Mouse (Mus musculus) right cerebral cortex, postnatal 25 days (tissue): Measurements from ENCODE around the gene Gpr119.

Experiments
- DNase-seq: peaks from one replicate; pipeline ENCODE4 v3.0.0; 2022

Gene Gpr119

GRCm38 (mm10) chrX:48674171-48674570, at the start of gene Gpr119:
TSS of gene Gpr119 (minus strand) at chrX:48674478.
- DNase-seq = no peak

DNA sequence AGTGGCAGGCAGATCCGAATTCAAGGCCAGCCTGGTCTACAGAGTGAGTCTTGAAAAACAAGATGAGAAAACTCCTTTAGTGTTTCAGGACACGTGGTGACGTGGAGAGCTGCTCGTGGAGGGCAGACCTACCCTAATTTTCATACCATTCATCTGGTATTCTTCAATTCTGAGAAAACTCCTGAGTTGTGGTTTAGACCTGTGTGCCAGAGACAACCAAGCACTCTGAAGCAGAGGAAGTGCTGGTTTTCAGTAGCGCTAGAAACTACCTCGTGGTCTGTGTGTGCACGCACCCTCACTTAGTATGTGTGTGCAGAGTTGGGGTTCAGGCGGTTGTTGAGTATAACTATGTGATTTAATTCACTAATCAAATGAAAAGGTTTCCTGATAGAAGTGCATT, 38.6 kb upstream of the Gpr119 start:
- no peak for DNase-seq

DNA sequence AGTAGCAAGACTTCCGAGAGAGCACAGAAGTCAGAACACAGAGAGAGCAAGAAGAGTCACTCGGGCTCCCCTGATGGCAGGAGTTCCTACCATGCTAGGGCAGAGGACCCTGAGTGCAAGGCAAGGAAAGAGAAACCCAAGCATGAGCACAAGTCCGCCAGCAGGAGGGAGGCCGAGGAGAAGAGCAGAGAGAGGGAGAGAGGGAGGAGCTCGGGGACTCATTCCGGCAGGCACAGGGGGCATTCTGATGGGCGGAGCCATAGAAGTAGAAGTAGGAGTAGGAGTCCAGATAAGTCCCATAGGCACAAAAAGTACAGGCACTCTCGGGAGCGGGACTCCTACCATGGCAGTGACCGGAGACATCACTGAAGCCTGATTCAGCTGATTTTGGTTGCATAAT, 35.4 kb upstream of the Gpr119 start:
- DNase-seq = no peak

GRCm38 (mm10) chrX:48694864-48695371, 20.6 kb upstream of the Gpr119 start, which contains the start of gene Rbmx2:
TSS of gene Rbmx2 (plus strand) at chrX:48695004.
- peak; percentile 90 for DNase-seq

DNA sequence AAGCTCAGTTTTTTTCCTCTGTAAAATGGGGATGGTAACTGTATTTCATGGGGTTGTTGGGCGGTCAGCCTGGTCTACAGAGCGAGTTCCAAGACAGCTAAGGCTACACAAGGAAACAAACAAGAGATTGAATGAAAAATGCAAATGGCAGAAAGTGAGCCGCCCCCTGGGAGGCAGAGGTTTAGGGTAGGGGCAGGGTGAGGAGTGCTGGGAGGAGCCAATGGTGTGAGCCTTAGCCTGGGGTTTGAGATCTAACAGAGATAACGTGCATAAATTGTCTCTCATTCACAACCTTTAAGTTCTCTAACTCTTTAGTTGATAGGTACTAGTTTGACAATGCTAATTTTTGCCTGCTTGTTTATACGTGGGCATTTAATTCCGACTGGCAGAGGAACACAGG, 20.2 kb upstream of the Gpr119 start:
- DNase-seq = no peak

DNA sequence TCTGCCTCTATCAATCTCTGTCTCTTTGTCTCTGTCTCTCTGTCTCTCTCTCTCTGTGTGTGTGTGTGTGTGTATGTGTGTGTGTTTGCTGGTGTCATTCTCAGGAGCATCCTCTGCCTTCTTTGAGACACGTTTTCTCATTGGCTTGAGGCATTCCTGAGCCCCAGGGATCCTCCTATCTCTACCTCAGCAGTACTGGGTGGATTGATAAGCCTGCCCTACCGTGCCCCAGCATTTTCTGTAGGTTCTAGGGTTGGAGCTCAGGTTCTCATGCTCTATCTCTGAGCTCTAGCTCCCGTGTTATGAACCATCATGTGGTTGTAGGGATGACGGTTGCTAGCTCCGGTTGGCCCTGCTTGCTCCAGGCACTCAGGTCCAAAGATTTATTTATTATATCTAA, 9.6 kb upstream of the Gpr119 start:
- DNase-seq = no peak

DNA sequence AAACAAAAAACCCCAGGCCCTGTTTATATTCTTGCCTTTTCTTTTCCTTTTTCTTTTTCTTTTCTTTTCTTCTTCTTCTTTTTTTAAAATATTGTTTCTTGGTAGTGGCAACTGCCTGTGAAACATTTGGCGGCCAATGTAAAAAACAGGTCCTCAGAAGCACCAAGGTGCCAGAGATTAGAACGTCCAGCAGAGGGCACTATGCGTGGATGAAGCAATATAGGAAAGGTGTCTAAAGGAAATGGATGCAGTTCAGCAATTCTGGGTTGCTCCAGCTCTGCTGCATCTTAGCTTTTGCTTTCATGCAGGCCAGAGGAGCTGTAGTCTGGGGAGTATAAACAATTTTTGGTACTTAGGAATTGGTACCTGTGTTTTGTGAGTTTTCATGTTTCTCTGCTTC, 9.2 kb upstream of the Gpr119 start:
- peak; percentile 18 for DNase-seq

GRCm38 (mm10) chrX:48671714-48672113, 2.6 kb downstream of the Gpr119 start:
- no peak for DNase-seq

GRCm38 (mm10) chrX:48669588-48669987, 4.7 kb downstream of the Gpr119 start:
- no peak for DNase-seq

DNA sequence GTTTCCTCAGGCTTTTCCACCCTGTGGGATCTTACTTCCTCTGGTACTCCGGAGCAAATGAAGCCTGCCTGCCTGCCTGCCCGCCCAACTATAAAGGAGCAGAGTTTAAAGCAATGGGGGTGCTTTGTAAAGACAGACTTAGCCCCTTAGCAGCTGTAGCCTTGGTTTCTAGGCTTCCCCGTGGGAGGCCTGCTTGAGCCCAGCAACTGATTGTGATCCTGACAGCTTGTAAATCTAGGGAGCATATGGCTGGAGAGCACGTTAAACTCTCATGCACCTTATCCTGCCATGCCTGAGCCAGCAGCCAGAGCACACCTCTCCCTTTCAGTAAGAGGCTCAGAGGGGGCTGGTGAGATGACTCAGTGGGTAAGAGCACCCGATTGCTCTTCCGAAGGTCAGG, 7.5 kb downstream of the Gpr119 start:
- DNase-seq = no peak

DNA sequence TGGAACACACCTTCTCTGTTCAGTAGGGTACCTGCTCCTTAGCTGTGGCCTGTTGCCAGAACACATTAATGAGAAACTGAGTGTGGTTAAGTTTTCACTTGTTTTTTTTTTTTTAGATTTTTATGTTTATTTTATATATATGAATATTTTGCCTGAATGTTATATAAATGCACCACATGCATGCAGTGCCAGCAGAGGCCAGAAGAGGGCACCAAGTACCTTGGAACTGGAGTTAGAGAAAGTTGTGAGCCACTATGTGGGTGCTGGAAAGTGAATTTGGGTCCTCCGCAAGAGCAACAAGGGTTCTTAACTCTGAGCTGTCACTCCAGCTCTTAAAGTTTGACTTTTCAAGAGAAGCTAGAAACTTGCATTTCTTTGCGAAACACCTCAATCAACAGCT, 30.2 kb downstream of the Gpr119 start:
- no peak for DNase-seq

GRCm38 (mm10) chrX:48637032-48637431, 37.2 kb downstream of the Gpr119 start:
- DNase-seq = no peak

- no peak for DNase-seq
These were observed 50.2 kb downstream of the Gpr119 start for GRCm38 (mm10) chrX:48624054-48624420.

DNA sequence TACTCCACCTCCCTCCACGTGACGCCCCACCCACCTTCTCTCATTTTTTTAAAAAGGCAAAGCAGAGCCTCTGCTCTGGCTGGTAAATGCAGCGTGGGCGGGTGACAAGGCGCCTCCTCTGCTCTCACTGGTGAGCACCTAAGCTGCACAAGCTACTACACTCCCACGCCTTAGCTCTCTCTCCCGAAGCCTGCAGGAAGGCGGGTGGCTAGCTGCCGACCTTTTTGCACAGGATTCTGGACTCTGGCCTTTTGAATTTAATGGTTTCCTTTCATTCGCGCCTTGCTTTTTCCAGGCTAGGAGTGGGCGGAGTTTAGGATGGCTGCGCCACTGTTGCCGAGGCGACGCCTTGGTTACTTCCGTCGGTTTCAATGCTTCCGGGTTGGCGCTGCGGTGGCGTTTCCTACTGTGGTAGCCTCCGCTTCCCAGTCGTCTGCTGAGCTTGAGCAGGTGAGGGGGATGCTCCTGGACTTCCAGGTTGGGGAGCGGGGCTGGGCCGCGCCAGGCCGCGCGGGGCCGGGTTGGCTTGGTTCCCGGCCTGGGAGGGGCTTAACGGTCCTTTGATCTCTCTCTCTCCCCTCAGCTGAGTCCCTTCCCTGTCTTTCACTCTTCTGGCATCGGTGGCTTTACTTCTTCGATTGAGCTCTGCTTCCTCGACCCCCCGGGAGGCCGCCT, 50.8 kb downstream of the Gpr119 start, which contains the start of gene Slc25a14:
Gene Slc25a14, plus strand, starts transcription at position 35 of the 675 bp plus-strand sequence.
- DNase-seq = peak; percentile 83

DNA sequence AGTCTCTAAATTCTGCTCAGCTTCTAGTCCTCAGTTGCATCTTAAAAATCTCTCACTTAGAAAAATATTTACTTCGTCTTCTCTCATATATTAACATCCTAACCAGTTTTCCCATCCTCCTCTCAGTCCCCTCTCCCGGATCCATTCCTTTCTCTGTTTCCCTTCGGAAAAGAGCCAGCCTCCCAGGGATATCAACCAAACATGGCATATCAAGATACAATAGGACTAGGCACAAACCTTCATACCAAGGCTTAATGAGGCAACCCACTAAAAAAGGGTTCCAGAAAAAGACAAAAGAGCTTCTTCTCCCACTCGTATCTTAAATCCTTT, 51.3 kb downstream of the Gpr119 start:
- no peak for DNase-seq
